ENCODE assay signal across 10 mouse cellular contexts in genomic region chr13:70096430-70097301, GRCm38 (mm10).
A peak's percentile ranks its signal among the peaks of the same experiment; 100 is the strongest.
DNase-seq lines count a peak whose midpoint lies in the region; ATAC-seq and TF ChIP-seq lines count a peak whose summit lies in the region.
"Had no signal": no experiment of that assay in that cellular context is flagged by ENCODE, and none has a peak within 500 bp of the region (broad histone marks: within the 10 kb centered on the region; RNA-seq: fewer than 3 reads in every experiment).

No protein-coding gene starts in this region.

- TF ChIP-seq CTCF in liver, embryonic 14.5 days (IDR thresholded peaks at IDR 0.05; ENCODE audit: low read depth): 0 out of 2 replicates have a peak, but pooled peaks have one; percentile 20

- H3K27me3 ChIP-seq in liver, embryonic 14.5 days (ENCODE audit: control insufficient read depth, insufficient read depth, low read length): no peaks in the 10 kb centered on the region
- no peaks in the 10 kb centered on the region for H3K27me3 ChIP-seq in liver, embryonic 12.5 days (replicated peaks)
- H3K27me3 ChIP-seq in hindbrain, embryonic 11.5 days (ENCODE audit: control insufficient read depth, insufficient read depth, low read length): no peaks in the 10 kb centered on the region
- no peaks in the 10 kb centered on the region for H3K27me3 ChIP-seq in neural tube, embryonic 13.5 days

- 48% methylated on average over 7 of the region's 7 CpGs for WGBS in liver, embryonic 14.5 days (ENCODE audit: insufficient replicate concordance)
- 58% methylated on average over 7 of the region's 7 CpGs for WGBS in liver, embryonic 12.5 days (ENCODE audit: insufficient replicate concordance)
- 52% methylated on average over 7 of the region's 7 CpGs for WGBS in hindbrain, embryonic 11.5 days
- WGBS in neural tube, embryonic 13.5 days: 35% methylated on average over 7 of the region's 7 CpGs

- ATAC-seq in liver, embryonic 14.5 days (ENCODE audit: insufficient read depth): no peak
- ATAC-seq in liver, embryonic 12.5 days: no peak
- peak; percentile 84 for ATAC-seq in hindbrain, embryonic 11.5 days (ENCODE audit: low FRiP score)
- ATAC-seq in neural tube, embryonic 13.5 days (ENCODE audit: low read depth): peak; percentile 86

- no peak for TF ChIP-seq EP300 in liver, embryonic 14.5 days (IDR thresholded peaks at IDR 0.05; ENCODE audit: low read depth)

- H3K27ac ChIP-seq in liver, embryonic 14.5 days: no peak overlapping the region
- H3K27ac ChIP-seq in liver, embryonic 12.5 days: no peak overlapping the region
- H3K27ac ChIP-seq in hindbrain, embryonic 11.5 days (ENCODE audit: low read depth, low read length): 0 out of 2 replicates have a peak overlapping the region, but pooled peaks have one; percentile 17
- peak overlapping the region; percentile 79 for H3K27ac ChIP-seq in neural tube, embryonic 13.5 days (replicated peaks)

- H3K9me3 ChIP-seq in liver, embryonic 14.5 days (ENCODE audit: control insufficient read depth, low read length): no peaks in the 10 kb centered on the region
- no peaks in the 10 kb centered on the region for H3K9me3 ChIP-seq in liver, embryonic 12.5 days (replicated peaks)
- no peaks in the 10 kb centered on the region for H3K9me3 ChIP-seq in hindbrain, embryonic 11.5 days (ENCODE audit: control insufficient read depth, low read length)
- no peaks in the 10 kb centered on the region for H3K9me3 ChIP-seq in neural tube, embryonic 13.5 days

- no peak overlapping the region for H3K9ac ChIP-seq in liver, embryonic 14.5 days (replicated peaks)
- no peak overlapping the region for H3K9ac ChIP-seq in liver, embryonic 12.5 days
- no peak overlapping the region for H3K9ac ChIP-seq in hindbrain, embryonic 11.5 days (ENCODE audit: low read depth, low read length)
- H3K9ac ChIP-seq in neural tube, embryonic 13.5 days: no peak overlapping the region

- H3K4me1 ChIP-seq in liver, embryonic 14.5 days (replicated peaks; ENCODE audit: control insufficient read depth in 2 of 2, insufficient read depth in 2 of 2, low read length in 1 of 2): no peaks in the 10 kb centered on the region
- H3K4me1 ChIP-seq in liver, embryonic 12.5 days: no peaks in the 10 kb centered on the region
- 0 out of 2 replicates have a peak, but pooled peaks cover 3% of the 10 kb centered on the region for H3K4me1 ChIP-seq in hindbrain, embryonic 11.5 days (replicated peaks; ENCODE audit: control insufficient read depth, insufficient read depth, low read length)
- peaks cover 35% of the 10 kb centered on the region for H3K4me1 ChIP-seq in neural tube, embryonic 13.5 days (replicated peaks)

- no peak overlapping the region for H3K4me3 ChIP-seq in liver, embryonic 14.5 days (ENCODE audit: insufficient read depth in 1 of 2, low read depth in 2 of 2, low read length in 2 of 2)
- no peak overlapping the region for H3K4me3 ChIP-seq in liver, embryonic 12.5 days
- no peak overlapping the region for H3K4me3 ChIP-seq in hindbrain, embryonic 11.5 days (ENCODE audit: low read depth, low read length)
- no peak overlapping the region for H3K4me3 ChIP-seq in neural tube, embryonic 13.5 days

- no peak overlapping the region for H3K4me2 ChIP-seq in liver, embryonic 14.5 days (ENCODE audit: low read depth)
- no peak overlapping the region for H3K4me2 ChIP-seq in liver, embryonic 12.5 days
- no peak overlapping the region for H3K4me2 ChIP-seq in hindbrain, embryonic 11.5 days (replicated peaks; ENCODE audit: low read depth, low read length)
- H3K4me2 ChIP-seq in neural tube, embryonic 13.5 days: no peak overlapping the region

- DNase-seq in cerebellum, postnatal 14 days: peak; percentile 64 to 69
- DNase-seq in cerebellum, adult 9-11 months: no peak
- DNase-seq in liver, embryonic 14.5 days (ENCODE audit: low read depth in 3 of 3, low spot score in 3 of 3): no peak
- peak; percentile 61 for DNase-seq in hindbrain, embryonic 11.5 days (ENCODE audit: low spot score)
- no peak for DNase-seq in right cerebral cortex, adult 2 months (ENCODE audit: low spot score in 2 of 2)
- DNase-seq in layer of hippocampus, postnatal 25 days (ENCODE audit: extremely low spot score in 1 of 2, low spot score in 1 of 2): no peak
- DNase-seq: cerebellum, adult 11 months; layer of hippocampus, postnatal 36 days had no signal

- no peaks in the 10 kb centered on the region for H3K36me3 ChIP-seq in liver, embryonic 14.5 days (replicated peaks; ENCODE audit: control insufficient read depth, insufficient read depth, low read depth)
- H3K36me3 ChIP-seq in liver, embryonic 12.5 days: no peaks in the 10 kb centered on the region
- H3K36me3 ChIP-seq in hindbrain, embryonic 11.5 days (ENCODE audit: control insufficient read depth, insufficient read depth, low read length): no peaks in the 10 kb centered on the region
- no peaks in the 10 kb centered on the region for H3K36me3 ChIP-seq in neural tube, embryonic 13.5 days

Comparison
In these comparisons a context has a peak if more than half of its experiments do, and no peak if none do; other contexts are left out.
1. DNase-seq: peak in cerebellum, postnatal 14 days (2 of 2) and hindbrain, embryonic 11.5 days (single experiment); none in cerebellum, adult 9-11 months (single experiment), liver, embryonic 14.5 days (0 of 3), right cerebral cortex, adult 2 months (0 of 2) and layer of hippocampus, postnatal 25 days (0 of 2).
2. ATAC-seq: peak in hindbrain, embryonic 11.5 days (single experiment) and neural tube, embryonic 13.5 days (single experiment); none in liver, embryonic 14.5 days (single experiment) and liver, embryonic 12.5 days (single experiment).
3. H3K27ac ChIP-seq: peak in hindbrain, embryonic 11.5 days (single experiment) and neural tube, embryonic 13.5 days (single experiment); none in liver, embryonic 14.5 days (single experiment) and liver, embryonic 12.5 days (single experiment).